Mouse (Mus musculus) brain, embryonic 14.5 days (tissue): Measurements from ENCODE around the gene Nudt3.

Experiments
- CTCF ChIP-seq: fragments of 200-500 bp; IDR thresholded peaks from 2 replicates; pipeline ENCODE4 v1.5.1; 2012; ENCODE audit warnings: inconsistent platforms, mild to moderate bottlenecking, moderate library complexity, borderline replicate concordance; ENCODE audit not compliant: insufficient read depth, insufficient read length; ENCODE audit errors: extremely low read depth
- POLR2A ChIP-seq: fragments of 200-500 bp; IDR thresholded peaks from 2 replicates; pipeline ENCODE4 v1.6.1; 2012; ENCODE audit warnings: mild to moderate bottlenecking, inconsistent platforms, borderline replicate concordance; ENCODE audit not compliant: poor library complexity, insufficient read depth, insufficient read length, severe bottlenecking; ENCODE audit errors: extremely low read depth

DNA sequence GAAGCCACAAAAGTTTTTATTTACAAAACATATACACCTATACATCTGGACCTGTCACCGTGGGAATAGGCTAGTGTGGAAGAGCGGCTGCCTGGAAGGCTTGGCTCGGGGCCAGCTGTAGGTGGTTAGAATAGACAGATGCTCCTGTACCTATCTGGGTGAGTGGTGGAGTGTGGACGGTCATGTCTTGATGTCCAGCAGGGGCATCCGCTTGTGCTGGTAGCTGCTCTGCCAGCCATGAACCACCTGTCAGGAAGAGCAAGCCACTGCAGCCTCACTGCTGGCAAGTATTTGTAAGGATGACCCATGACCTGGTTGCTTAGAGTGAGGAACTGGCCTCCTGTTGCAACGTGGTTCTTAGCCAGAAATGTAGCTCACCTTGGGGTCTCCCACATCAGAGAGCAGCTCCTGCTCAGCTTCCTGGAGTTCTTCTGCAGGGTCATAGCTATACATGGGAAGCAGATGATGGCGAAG lies 59.5 kb downstream of the Nudt3 start:
- TF ChIP-seq CTCF = no peak
- TF ChIP-seq POLR2A = no peak
